Comparison of ENCODE assay signal across 8 mouse cellular contexts in the genomic region with DNA sequence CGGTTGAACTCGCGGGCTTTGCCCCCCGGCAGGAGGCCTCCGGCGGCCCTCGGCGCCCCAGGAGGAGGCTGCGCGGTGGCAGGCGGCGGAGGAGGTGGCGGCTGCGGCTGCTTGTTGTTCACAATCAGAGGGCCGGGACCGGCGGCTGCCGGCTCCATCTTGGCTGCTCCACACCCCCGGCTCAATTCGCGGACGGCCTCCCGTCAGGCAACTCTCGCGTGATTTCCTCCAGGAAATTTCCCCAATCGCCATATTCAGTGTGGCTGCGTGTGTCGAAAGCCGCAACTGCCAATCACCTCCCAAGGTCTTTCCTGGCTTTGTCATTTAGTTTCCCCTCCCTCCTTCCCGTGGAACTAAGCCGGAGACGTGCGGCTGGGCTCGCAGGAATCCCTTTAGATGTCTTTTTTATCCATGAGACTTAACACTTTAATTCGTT. TPM values are rescaled to one million over a fixed set of nuclear protein-coding genes. Genes with fewer than 3 reads are reported as not detected.
DNase-seq lines count a peak whose midpoint lies in the region; ATAC-seq lines count a peak whose summit lies in the region.

Strip1 (minus strand) TSS at position 172 of the 436 bp plus-strand sequence.

- H3K9ac ChIP-seq in intestine, embryonic 14.5 days (ENCODE audit: low read length): peak within 1 kb of the TSS; percentile 85

- peak within 1 kb of the TSS; percentile 90 for H3K27ac ChIP-seq in intestine, embryonic 14.5 days (ENCODE audit: low read depth)

- peak within 1 kb of the TSS; percentile 85 for H3K4me2 ChIP-seq in intestine, embryonic 14.5 days (ENCODE audit: low read length)

- peaks cover 11% of the 10 kb centered on the region for H3K36me3 ChIP-seq in intestine, embryonic 14.5 days (ENCODE audit: control insufficient read depth, insufficient read depth, low read length)

- peak within 1 kb of the TSS; percentile 78 for H3K4me3 ChIP-seq in intestine, embryonic 14.5 days (ENCODE audit: low read depth, low read length)

- peaks cover 7% of the 10 kb centered on the region; the same call in 1 of the 2 replicates for H3K4me1 ChIP-seq in intestine, embryonic 14.5 days (replicated peaks; ENCODE audit: control insufficient read depth, insufficient read depth, low read length)

- no peaks in the 10 kb centered on the region for H3K9me3 ChIP-seq in intestine, embryonic 14.5 days (ENCODE audit: control insufficient read depth, low read length)

- H3K27me3 ChIP-seq in intestine, embryonic 14.5 days (replicated peaks; ENCODE audit: control insufficient read depth, insufficient read depth, low read length): no peaks in the 10 kb centered on the region

- under 1% methylated on average over 35 of the region's 35 CpGs for WGBS in intestine, embryonic 14.5 days

- ATAC-seq in intestine, embryonic 14.5 days (replicated peaks; ENCODE audit: low FRiP score, low TSS enrichment, low read depth): peak; percentile 97

- intact Hi-C loops in left cerebral cortex, postnatal 14 days (cut with DNase I): loop anchor here (5.0 kb wide), 1 partner anchor 56 kb away; no protein-coding TSS in a partner anchor

- peak; percentile 83 for DNase-seq in adrenal gland, adult 18-20 months (ENCODE audit: low spot score in 2 of 2)
- DNase-seq in embryo, embryonic 11 days: peak; percentile 97
- DNase-seq in gastrocnemius, postnatal 25 days: peak; percentile 93
- DNase-seq in intestine, embryonic 14.5 days (ENCODE audit: low spot score): peak; percentile 95
- peak; percentile 94 to 95 for DNase-seq in left cerebral cortex, postnatal 14 days (ENCODE audit: low spot score in 2 of 2)
- peak; percentile 97 for DNase-seq in mesoderm, embryonic 11.5 days (ENCODE audit: low read depth, low spot score)
- DNase-seq in right cerebral cortex, postnatal 36 days (ENCODE audit: low spot score in 2 of 2): peak; percentile 86 to 92
- peak; percentile 96 for DNase-seq in yolk sac, embryonic 10.5 days (ENCODE audit: low spot score)

RNA-seq across cellular contexts. Expression of gene Strip1, which starts in this region (rescaled TPM):
- 10 to 100 TPM; 28.2 to 34.6 TPM for total RNA-seq in adrenal gland, adult 18-20 months (2021)
- total RNA-seq in gastrocnemius, postnatal 25 days (2021): 10 to 100 TPM; 15.4 to 16.3 TPM
- 49.4 and 49.7 TPM in 2 replicates for polyA plus RNA-seq in intestine, embryonic 14.5 days (2014; fragmentation: Nextera tagmentation; extraction: Ambion mirVana)
- 10 to 100 TPM; 64.3 to 66.9 TPM for total RNA-seq in left cerebral cortex, postnatal 14 days (2021)

Comparison
In these comparisons a context has a peak if more than half of its experiments do, and no peak if none do; other contexts are left out.
1. Peak in every context shown above with its lines: DNase-seq, ATAC-seq, H3K4me3 ChIP-seq and H3K27ac ChIP-seq.